Mouse (Mus musculus): ENCODE results near the gene Rnf145.

DNA sequence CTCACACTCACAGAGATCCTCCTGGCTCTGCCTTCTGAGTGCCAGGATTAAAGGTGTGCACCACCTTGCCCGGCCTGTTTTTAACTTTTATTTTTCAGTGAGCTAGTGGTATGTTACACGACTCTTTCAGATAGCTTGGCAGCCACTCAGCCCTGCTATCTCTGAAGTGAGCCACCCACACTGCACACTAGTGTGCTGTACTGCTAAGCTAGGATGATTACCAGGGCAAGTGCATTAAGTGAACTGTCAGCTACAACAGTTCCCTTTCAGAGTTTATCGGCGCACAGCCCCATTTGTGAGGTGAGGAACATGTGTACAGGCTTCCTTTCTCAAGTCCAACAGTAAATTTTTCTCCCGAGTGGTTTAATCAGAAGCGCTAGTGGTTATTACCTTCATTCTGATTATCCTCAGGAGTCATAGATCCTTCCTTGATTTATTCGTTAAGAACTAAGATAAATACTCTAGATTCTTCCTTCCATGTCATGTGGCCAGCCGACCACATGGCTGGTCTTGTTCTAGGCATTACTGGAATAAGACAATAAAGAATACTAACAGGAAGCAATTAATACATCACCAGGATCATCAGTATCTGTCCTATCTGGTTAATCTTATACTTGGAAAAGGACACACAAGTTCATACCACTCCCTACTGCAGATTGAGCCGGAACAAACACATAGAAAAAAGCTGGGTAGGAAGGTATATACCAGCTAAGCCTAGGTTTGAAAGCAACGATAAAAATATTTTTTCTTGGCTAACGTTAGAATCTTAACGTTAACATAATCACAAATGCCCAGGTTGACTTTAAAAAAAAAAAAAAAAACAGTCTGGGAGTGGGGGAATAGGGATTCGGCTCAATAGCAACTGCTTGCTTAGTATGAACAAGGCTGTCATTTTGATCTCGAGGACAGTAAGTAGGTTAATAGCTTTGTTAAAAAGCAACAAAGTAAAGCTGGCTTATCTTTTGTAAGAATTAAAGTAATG is 6.4 kb upstream of the Rnf145 start:
- TF ChIP-seq EP300 (IDR thresholded peaks at IDR 0.05; ENCODE audit: low read depth) (peak; percentile 86), CTCF (IDR thresholded peaks at IDR 0.05; ENCODE audit: low read depth) (0 out of 2 replicates have a peak, but pooled peaks have one; percentile 8)

Data from liver, embryonic 14.5 days (tissue).